Mouse (Mus musculus) heart, embryonic 10.5 days (tissue): ENCODE data around the gene Ubac2. TPM values are rescaled to one million over a fixed set of nuclear protein-coding genes. Genes with fewer than 3 reads are reported as not detected.

Experiments
- DNase-seq: peaks from one replicate; pipeline ENCODE4 v3.0.0-alpha.2; 2017; ENCODE audit warnings: low spot score
- H3K27ac ChIP-seq: fragments of 300-500 bp; sonication (generic); 2 replicates; pipeline ENCODE4 v1.5.1; 2016; ENCODE audit warnings: mild to moderate bottlenecking
- H3K27me3 ChIP-seq: fragments of 300-500 bp; sonication (generic); 2 replicates; pipeline ENCODE4 v1.6.1; 2016; ENCODE audit warnings: mild to moderate bottlenecking; ENCODE audit not compliant: poor library complexity, insufficient read depth, severe bottlenecking
- H3K36me3 ChIP-seq: fragments of 300-500 bp; sonication (generic); 2 replicates; pipeline ENCODE4 v1.6.1; 2016; ENCODE audit warnings: mild to moderate bottlenecking, moderate library complexity
- H3K4me1 ChIP-seq: fragments of 300-500 bp; sonication (generic); 2 replicates; pipeline ENCODE4 v1.6.1; 2016; ENCODE audit warnings: mild to moderate bottlenecking
- H3K4me3 ChIP-seq: fragments of 300-500 bp; sonication (generic); 2 replicates; pipeline ENCODE4 v1.5.1; 2016; ENCODE audit warnings: mild to moderate bottlenecking, moderate library complexity
- H3K9me3 ChIP-seq: fragments of 300-500 bp; sonication (generic); 2 replicates; pipeline ENCODE4 v1.6.1; 2016; ENCODE audit warnings: mild to moderate bottlenecking, moderate library complexity
- WGBS: fragments of 180-500 bp; shearing (Covaris S2); methylation state at CpG from one replicate; pipeline ENCODE4 v1.1.7; 2016; 5-methylcytosine and 5-hydroxymethylcytosine counted together
- polyA plus RNA-seq: library from polyadenylated mRNA; unstranded; fragments of >200 nt; fragmentation: Nextera tagmentation; extraction: Ambion mirVana; gene quantifications from 2 replicates; pipeline ENCODE4 v1.2.1, GENCODE M21; 2016

The Ubac2 gene
- polyA plus RNA-seq, 1 experiment from 2014 or later: 63.4 TPM

- Histone ChIP-seq H3K27me3 (0 out of 2 replicates have a peak, but pooled peaks cover 6% of the 10 kb centered on the region), H3K36me3 (no peaks in the 10 kb centered on the region), H3K4me1 (no peaks in the 10 kb centered on the region), H3K9me3 (no peaks in the 10 kb centered on the region; the same call in 1 of the 2 replicates), H3K4me3 (no peak overlapping the region), H3K27ac (no peak overlapping the region)
- WGBS: 89% methylated on average over 13 of the region's 13 CpGs
- no peak for DNase-seq
Measured at GRCm38 (mm10) chr14:122038874-122039647, 160.6 kb downstream of the Ubac2 start.

GRCm38 (mm10) chr14:122041413-122041825 is 163.0 kb downstream of the Ubac2 start:
- no peak for DNase-seq
- no peak overlapping the region for H3K27ac ChIP-seq
- H3K9me3 ChIP-seq: peaks cover 2% of the 10 kb centered on the region; the same call in 1 of the 2 replicates
- 74% methylated on average over 3 of the region's 3 CpGs for WGBS
- H3K36me3 ChIP-seq: no peaks in the 10 kb centered on the region
- H3K4me1 ChIP-seq: no peaks in the 10 kb centered on the region
- no peak overlapping the region for H3K4me3 ChIP-seq
- H3K27me3 ChIP-seq: 0 out of 2 replicates have a peak, but pooled peaks cover 6% of the 10 kb centered on the region

- no peaks in the 10 kb centered on the region for H3K36me3 ChIP-seq
- WGBS: 77% methylated on average over 8 of the region's 8 CpGs
- 0 out of 2 replicates have a peak, but pooled peaks cover 6% of the 10 kb centered on the region for H3K27me3 ChIP-seq
- H3K4me1 ChIP-seq: no peaks in the 10 kb centered on the region
- no peak overlapping the region for H3K4me3 ChIP-seq
- no peak for DNase-seq
- H3K27ac ChIP-seq: no peak overlapping the region
- peaks cover 2% of the 10 kb centered on the region; the same call in 1 of the 2 replicates for H3K9me3 ChIP-seq
Measured at GRCm38 (mm10) chr14:122042142-122042694, 163.8 kb downstream of the Ubac2 start.

- Histone ChIP-seq H3K9me3 (0 out of 2 replicates have a peak, but pooled peaks cover 2% of the 10 kb centered on the region), H3K36me3 (no peaks in the 10 kb centered on the region), H3K27ac (no peak overlapping the region), H3K4me1 (peaks cover 3% of the 10 kb centered on the region; the same call in 1 of the 2 replicates), H3K4me3 (no peak overlapping the region), H3K27me3 (no peaks in the 10 kb centered on the region)
- no peak for DNase-seq
- 86% methylated on average over 8 of the region's 8 CpGs for WGBS
Measured at GRCm38 (mm10) chr14:122047784-122048183, 169.4 kb downstream of the Ubac2 start.

- no peaks in the 10 kb centered on the region for H3K27me3 ChIP-seq
- 0 out of 2 replicates have a peak, but pooled peaks cover 2% of the 10 kb centered on the region for H3K9me3 ChIP-seq
- no peak for DNase-seq
- WGBS: 87% methylated on average over 9 of the region's 9 CpGs
- no peaks in the 10 kb centered on the region for H3K36me3 ChIP-seq
- peaks cover 8% of the 10 kb centered on the region for H3K4me1 ChIP-seq
- H3K4me3 ChIP-seq: no peak overlapping the region
- no peak overlapping the region for H3K27ac ChIP-seq
Measured at GRCm38 (mm10) chr14:122048816-122049215, 170.4 kb downstream of the Ubac2 start.

GRCm38 (mm10) chr14:122052896-122053635 is 174.6 kb downstream of the Ubac2 start:
- Histone ChIP-seq H3K4me1 (peaks cover 14% of the 10 kb centered on the region), H3K27me3 (peaks cover 18% of the 10 kb centered on the region), H3K36me3 (no peaks in the 10 kb centered on the region), H3K4me3 (no peak overlapping the region), H3K9me3 (no peaks in the 10 kb centered on the region), H3K27ac (no peak overlapping the region; the same call in 1 of the 2 replicates)
- DNase-seq: no peak
- 71% methylated on average over 9 of the region's 9 CpGs for WGBS

GRCm38 (mm10) chr14:122056871-122057270 is 178.5 kb downstream of the Ubac2 start:
- Histone ChIP-seq H3K4me1 (peaks cover 23% of the 10 kb centered on the region), H3K4me3 (no peak overlapping the region), H3K27ac (no peak overlapping the region), H3K9me3 (no peaks in the 10 kb centered on the region), H3K36me3 (no peaks in the 10 kb centered on the region), H3K27me3 (peaks cover 28% of the 10 kb centered on the region)
- no peak for DNase-seq
- 79% methylated on average over 6 of the region's 6 CpGs for WGBS

- no peaks in the 10 kb centered on the region for H3K36me3 ChIP-seq
- 23% methylated on average over 2 of the region's 2 CpGs for WGBS
- H3K27ac ChIP-seq: no peak overlapping the region
- H3K4me1 ChIP-seq: peaks cover 19% of the 10 kb centered on the region
- no peak overlapping the region for H3K4me3 ChIP-seq
- H3K9me3 ChIP-seq: no peaks in the 10 kb centered on the region
- no peak for DNase-seq
- H3K27me3 ChIP-seq: peaks cover 31% of the 10 kb centered on the region
Measured at GRCm38 (mm10) chr14:122057941-122058346, 179.5 kb downstream of the Ubac2 start.

GRCm38 (mm10) chr14:122060642-122061041 is 182.2 kb downstream of the Ubac2 start:
- 11% methylated on average over 3 of the region's 3 CpGs for WGBS
- H3K9me3 ChIP-seq: no peaks in the 10 kb centered on the region
- no peaks in the 10 kb centered on the region for H3K36me3 ChIP-seq
- no peak overlapping the region for H3K27ac ChIP-seq
- H3K27me3 ChIP-seq: peaks cover 57% of the 10 kb centered on the region
- H3K4me3 ChIP-seq: no peak overlapping the region
- peaks cover 12% of the 10 kb centered on the region; the same call in 1 of the 2 replicates for H3K4me1 ChIP-seq
- DNase-seq: peak; percentile 81

- DNase-seq: no peak
- H3K4me1 ChIP-seq: peaks cover 12% of the 10 kb centered on the region; the same call in 1 of the 2 replicates
- 86% methylated on average over 6 of the region's 6 CpGs for WGBS
- no peak overlapping the region for H3K4me3 ChIP-seq
- peaks cover 58% of the 10 kb centered on the region for H3K27me3 ChIP-seq
- H3K27ac ChIP-seq: no peak overlapping the region
- H3K36me3 ChIP-seq: no peaks in the 10 kb centered on the region
- no peaks in the 10 kb centered on the region for H3K9me3 ChIP-seq
Measured at GRCm38 (mm10) chr14:122061376-122061775, 183.0 kb downstream of the Ubac2 start.

- 78% methylated on average over 10 of the region's 10 CpGs for WGBS
- no peak for DNase-seq
- Histone ChIP-seq H3K27me3 (peaks cover 64% of the 10 kb centered on the region), H3K27ac (no peak overlapping the region), H3K4me3 (no peak overlapping the region), H3K4me1 (peaks cover 12% of the 10 kb centered on the region; the same call in 1 of the 2 replicates), H3K9me3 (no peaks in the 10 kb centered on the region), H3K36me3 (no peaks in the 10 kb centered on the region)
Measured at GRCm38 (mm10) chr14:122062411-122063090, 184.1 kb downstream of the Ubac2 start.

- H3K4me3 ChIP-seq: no peak overlapping the region
- no peaks in the 10 kb centered on the region for H3K36me3 ChIP-seq
- peaks cover 57% of the 10 kb centered on the region for H3K27me3 ChIP-seq
- peaks cover 9% of the 10 kb centered on the region for H3K4me1 ChIP-seq
- no peaks in the 10 kb centered on the region for H3K9me3 ChIP-seq
- 76% methylated on average over 5 of the region's 5 CpGs for WGBS
- DNase-seq: no peak
- H3K27ac ChIP-seq: no peak overlapping the region
Measured at GRCm38 (mm10) chr14:122063599-122063998, 185.2 kb downstream of the Ubac2 start.
